Mouse (Mus musculus): ENCODE data around the gene Padi1. TPM values are rescaled to one million over a fixed set of nuclear protein-coding genes. Genes with fewer than 3 reads are reported as not detected.

Gene Padi1
- polyA plus RNA-seq, 1 experiment, result 0.01 TPM

DNA sequence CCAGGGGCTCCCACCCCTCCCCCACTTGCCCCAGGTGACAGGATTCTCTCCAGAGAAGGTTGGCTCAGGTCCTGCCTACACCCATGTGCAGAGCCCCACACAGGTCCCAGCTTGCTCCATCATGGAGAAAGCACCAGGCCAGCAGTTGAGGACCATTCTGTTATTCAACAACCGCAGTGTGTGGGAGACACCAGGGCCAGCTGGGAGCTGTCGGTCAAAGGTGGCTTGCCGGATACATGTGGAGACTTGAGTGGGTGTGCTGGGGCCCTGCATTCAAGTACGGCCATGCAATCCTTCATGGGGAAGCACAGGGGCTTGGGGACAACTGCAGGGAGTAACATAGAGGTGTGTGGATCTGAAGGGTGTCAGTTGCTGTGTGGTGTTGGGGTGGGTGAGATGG is 13.8 kb downstream of the Padi1 start:
- H3K4me3 ChIP-seq (ENCODE audit: insufficient read depth, poor library complexity, severe bottlenecking), result no peak overlapping the region
- no peaks in the 10 kb centered on the region for H3K79me2 ChIP-seq (ENCODE audit: control insufficient read depth, insufficient read depth)
- H3K27me3 ChIP-seq (ENCODE audit: control insufficient read depth, insufficient read depth, insufficient read length), result peaks cover 35% of the 10 kb centered on the region
- H3K36me3 ChIP-seq (ENCODE audit: control insufficient read depth, insufficient read depth), result no peaks in the 10 kb centered on the region
- no peaks in the 10 kb centered on the region for H3K79me3 ChIP-seq (ENCODE audit: low read depth)
- no peak overlapping the region for H3ac ChIP-seq (ENCODE audit: control insufficient read depth, insufficient read length, low read depth)
- TF ChIP-seq MAX (IDR thresholded peaks at IDR 0.05) (no peak), CTCF (IDR thresholded peaks at IDR 0.05; ENCODE audit: control insufficient read depth, insufficient read depth, insufficient read length) (no peak), CEBPB (IDR thresholded peaks at IDR 0.05; ENCODE audit: low read depth) (no peak), USF1 (IDR thresholded peaks at IDR 0.05; ENCODE audit: low read depth) (no peak), FOSL1 (IDR thresholded peaks at IDR 0.05; ENCODE audit: insufficient read depth, low read length, poor library complexity, severe bottlenecking) (no peak)

DNA sequence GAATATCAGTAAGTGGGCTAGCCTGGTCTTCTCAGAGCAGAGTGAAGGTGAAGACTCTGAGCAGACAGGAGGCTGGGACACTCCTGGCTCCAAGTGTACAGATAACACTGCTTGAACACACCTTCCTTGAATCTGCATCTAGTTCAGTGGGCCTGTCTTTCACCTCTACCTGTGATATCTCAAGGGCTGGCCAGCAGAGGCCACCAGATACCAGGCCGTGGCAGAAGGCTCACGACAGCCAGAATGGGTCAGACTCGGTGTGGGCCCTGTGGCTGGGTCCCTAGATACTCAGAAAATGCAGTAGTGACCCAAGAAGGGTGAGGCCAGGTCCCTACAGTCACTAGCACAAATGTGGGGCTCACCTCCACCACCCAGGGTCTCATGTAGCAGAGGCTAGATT is 18.3 kb downstream of the Padi1 start:
- TF ChIP-seq USF1 (IDR thresholded peaks at IDR 0.05; ENCODE audit: low read depth) (no peak), CEBPB (IDR thresholded peaks at IDR 0.05; ENCODE audit: low read depth) (no peak), MAX (IDR thresholded peaks at IDR 0.05) (no peak), MYOD1 (IDR thresholded peaks at IDR 0.05; ENCODE audit: control insufficient read depth, insufficient read length, low read depth) (no peak), CTCF (IDR thresholded peaks at IDR 0.05; ENCODE audit: control insufficient read depth, insufficient read depth, insufficient read length) (no peak), FOSL1 (IDR thresholded peaks at IDR 0.05; ENCODE audit: insufficient read depth, low read length, poor library complexity, severe bottlenecking) (no peak), MYOG (IDR thresholded peaks at IDR 0.05; ENCODE audit: control insufficient read depth, extremely low read depth, insufficient read length) (no peak)
- no peak overlapping the region for H3ac ChIP-seq (ENCODE audit: control insufficient read depth, insufficient read length, low read depth)
- H3K27me3 ChIP-seq (ENCODE audit: control insufficient read depth, insufficient read depth, insufficient read length), result peaks cover 46% of the 10 kb centered on the region
- no peaks in the 10 kb centered on the region for H3K79me3 ChIP-seq (ENCODE audit: low read depth)
- H3K4me3 ChIP-seq (ENCODE audit: insufficient read depth, poor library complexity, severe bottlenecking), result no peak overlapping the region
- H3K79me2 ChIP-seq (ENCODE audit: control insufficient read depth, insufficient read depth), result no peaks in the 10 kb centered on the region
- H3K36me3 ChIP-seq (ENCODE audit: control insufficient read depth, insufficient read depth), result no peaks in the 10 kb centered on the region

DNA sequence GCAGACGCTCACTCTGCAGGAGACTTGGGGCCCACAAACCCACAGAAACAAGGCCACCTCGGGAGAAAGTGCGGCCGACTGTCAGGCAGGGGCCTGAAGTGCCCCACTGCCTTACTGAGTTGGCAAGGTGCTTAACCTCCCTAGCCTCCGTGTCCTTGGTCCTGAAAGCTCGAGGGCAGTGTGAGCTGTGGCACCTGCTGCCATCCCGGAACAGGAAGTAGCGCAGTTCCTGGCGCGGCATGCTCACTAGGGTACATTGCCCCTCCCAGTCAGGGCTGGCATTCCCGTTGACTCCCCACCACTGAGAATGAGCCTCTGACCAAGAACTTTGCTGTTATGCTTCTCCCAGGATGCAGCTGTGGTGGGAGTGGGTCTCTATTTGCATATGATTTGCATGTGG is 19.6 kb downstream of the Padi1 start:
- Histone ChIP-seq H3K4me3 (ENCODE audit: insufficient read depth, poor library complexity, severe bottlenecking) (no peak overlapping the region), H3K79me3 (ENCODE audit: low read depth) (no peaks in the 10 kb centered on the region), H3K36me3 (ENCODE audit: control insufficient read depth, insufficient read depth) (no peaks in the 10 kb centered on the region), H3K79me2 (ENCODE audit: control insufficient read depth, insufficient read depth) (no peaks in the 10 kb centered on the region), H3K27me3 (ENCODE audit: control insufficient read depth, insufficient read depth, insufficient read length) (peaks cover 43% of the 10 kb centered on the region), H3ac (ENCODE audit: control insufficient read depth, insufficient read length, low read depth) (no peak overlapping the region)
- no peak for TF ChIP-seq USF1 (IDR thresholded peaks at IDR 0.05; ENCODE audit: low read depth)
- no peak for TF ChIP-seq FOSL1 (IDR thresholded peaks at IDR 0.05; ENCODE audit: insufficient read depth, low read length, poor library complexity, severe bottlenecking)
- TF ChIP-seq CEBPB (IDR thresholded peaks at IDR 0.05; ENCODE audit: low read depth), result no peak
- no peak for TF ChIP-seq MAX (IDR thresholded peaks at IDR 0.05)
- TF ChIP-seq MYOD1 (IDR thresholded peaks at IDR 0.05; ENCODE audit: control insufficient read depth, insufficient read length, low read depth), result no peak
- no peak for TF ChIP-seq CTCF (IDR thresholded peaks at IDR 0.05; ENCODE audit: control insufficient read depth, insufficient read depth, insufficient read length)
- TF ChIP-seq MYOG (IDR thresholded peaks at IDR 0.05; ENCODE audit: control insufficient read depth, extremely low read depth, insufficient read length), result no peak

DNA sequence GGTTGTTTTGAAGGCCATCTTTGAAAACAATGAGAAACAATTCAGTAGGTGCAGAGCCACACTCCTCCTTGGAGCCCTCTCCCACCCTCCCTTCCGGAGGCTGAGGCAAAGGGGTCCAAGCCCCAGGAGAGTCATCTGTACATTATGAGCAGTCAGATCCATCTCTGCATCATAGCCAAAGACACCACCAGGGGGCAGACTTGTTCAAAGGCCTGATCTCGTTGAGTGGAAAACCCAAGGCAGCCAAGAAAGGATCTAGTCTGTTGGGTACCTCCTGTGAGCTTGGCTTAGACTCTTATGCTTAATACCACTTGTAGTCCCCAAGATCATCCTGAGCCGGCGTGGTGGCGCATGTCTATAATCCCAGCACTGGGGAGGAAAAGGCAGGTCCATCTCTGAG is 23.6 kb downstream of the Padi1 start:
- Histone ChIP-seq H3K79me2 (ENCODE audit: control insufficient read depth, insufficient read depth) (no peaks in the 10 kb centered on the region), H3K27me3 (ENCODE audit: control insufficient read depth, insufficient read depth, insufficient read length) (peaks cover 16% of the 10 kb centered on the region), H3K36me3 (ENCODE audit: control insufficient read depth, insufficient read depth) (no peaks in the 10 kb centered on the region), H3ac (ENCODE audit: control insufficient read depth, insufficient read length, low read depth) (no peak overlapping the region), H3K4me3 (ENCODE audit: insufficient read depth, poor library complexity, severe bottlenecking) (no peak overlapping the region), H3K79me3 (ENCODE audit: low read depth) (no peaks in the 10 kb centered on the region)
- TF ChIP-seq CEBPB (IDR thresholded peaks at IDR 0.05; ENCODE audit: low read depth) (no peak), MYOG (IDR thresholded peaks at IDR 0.05; ENCODE audit: control insufficient read depth, extremely low read depth, insufficient read length) (no peak), CTCF (IDR thresholded peaks at IDR 0.05; ENCODE audit: control insufficient read depth, insufficient read depth, insufficient read length) (no peak), MAX (IDR thresholded peaks at IDR 0.05) (no peak), FOSL1 (IDR thresholded peaks at IDR 0.05; ENCODE audit: insufficient read depth, low read length, poor library complexity, severe bottlenecking) (no peak), USF1 (IDR thresholded peaks at IDR 0.05; ENCODE audit: low read depth) (no peak), MYOD1 (IDR thresholded peaks at IDR 0.05; ENCODE audit: control insufficient read depth, insufficient read length, low read depth) (no peak)

DNA sequence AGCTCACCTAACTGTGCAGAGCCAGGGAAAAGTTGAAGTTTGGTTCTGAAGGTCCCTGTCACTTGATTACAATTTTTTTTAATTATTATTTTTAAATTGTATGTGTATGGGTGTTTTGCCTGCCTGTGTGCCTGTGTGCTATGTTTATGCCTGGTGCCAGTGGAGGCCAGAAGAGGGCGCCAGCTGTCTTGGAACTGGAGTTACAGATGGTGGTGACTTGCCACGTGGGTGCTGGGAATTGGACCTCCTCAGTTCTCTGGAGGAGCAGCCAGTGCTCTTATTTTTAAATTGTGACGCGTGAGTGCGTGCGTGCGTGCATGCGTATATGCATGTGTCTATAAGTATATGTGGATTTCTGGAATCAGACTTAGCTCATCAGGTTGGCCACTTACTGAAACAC is 28.2 kb downstream of the Padi1 start:
- Histone ChIP-seq H3K4me3 (ENCODE audit: insufficient read depth, poor library complexity, severe bottlenecking) (no peak overlapping the region), H3K36me3 (ENCODE audit: control insufficient read depth, insufficient read depth) (no peaks in the 10 kb centered on the region), H3K79me3 (ENCODE audit: low read depth) (no peaks in the 10 kb centered on the region), H3K27me3 (ENCODE audit: control insufficient read depth, insufficient read depth, insufficient read length) (no peaks in the 10 kb centered on the region), H3ac (ENCODE audit: control insufficient read depth, insufficient read length, low read depth) (no peak overlapping the region), H3K79me2 (ENCODE audit: control insufficient read depth, insufficient read depth) (no peaks in the 10 kb centered on the region)
- TF ChIP-seq CEBPB (IDR thresholded peaks at IDR 0.05; ENCODE audit: low read depth), result no peak
- TF ChIP-seq MAX (IDR thresholded peaks at IDR 0.05), result no peak
- no peak for TF ChIP-seq MYOG (IDR thresholded peaks at IDR 0.05; ENCODE audit: control insufficient read depth, extremely low read depth, insufficient read length)
- no peak for TF ChIP-seq FOSL1 (IDR thresholded peaks at IDR 0.05; ENCODE audit: insufficient read depth, low read length, poor library complexity, severe bottlenecking)
- TF ChIP-seq USF1 (IDR thresholded peaks at IDR 0.05; ENCODE audit: low read depth), result no peak
- TF ChIP-seq MYOD1 (IDR thresholded peaks at IDR 0.05; ENCODE audit: control insufficient read depth, insufficient read length, low read depth), result no peak
- TF ChIP-seq CTCF (IDR thresholded peaks at IDR 0.05; ENCODE audit: control insufficient read depth, insufficient read depth, insufficient read length), result no peak

Measured in C2C12 (cell line).